Mouse (Mus musculus): ENCODE measurements around the gene Ankrd13a. TPM values are rescaled to one million over a fixed set of nuclear protein-coding genes. Genes with fewer than 3 reads are reported as not detected.

Gene Ankrd13a
- 136 TPM for polyA plus RNA-seq (2017; shearing (Covaris generic))

GRCm38 (mm10) chr5:114774403-114775051 is at the start of gene Ankrd13a:
Ankrd13a (plus strand) TSS chr5:114774677.

GRCm38 (mm10) chr5:114775056-114775979 is 841 bp downstream of the Ankrd13a start, which contains the start of gene Git2:
Git2 (minus strand) TSS chr5:114775517.

GRCm38 (mm10) chr5:114822796-114823688 is 48.6 kb downstream of the Ankrd13a start, which contains the start of gene 1500011B03Rik:
1500011B03Rik (minus strand) TSS chr5:114823468.

GRCm38 (mm10) chr5:114853364-114853763 is 78.9 kb downstream of the Ankrd13a start, which contains the start of gene 4930519G04Rik:
4930519G04Rik (plus strand) TSS chr5:114853664.

Other genes with a start within 250 kb of the Ankrd13a start
- 1.6 TPM for gene Fam222a, start 206.7 kb upstream of the Ankrd13a start, polyA plus RNA-seq (2017; shearing (Covaris generic))
- gene Trpv4, start 116.3 kb upstream of the Ankrd13a start, polyA plus RNA-seq (2017; shearing (Covaris generic)), result 1.1 TPM
- 157 TPM for gene Gltp, start 83.7 kb upstream of the Ankrd13a start, polyA plus RNA-seq (2017; shearing (Covaris generic))
- 13.0 TPM for gene Tchp, start 66.9 kb upstream of the Ankrd13a start, polyA plus RNA-seq (2017; shearing (Covaris generic))
- 122 TPM for gene Git2, start 840 bp downstream of the Ankrd13a start, polyA plus RNA-seq (2017; shearing (Covaris generic))
- gene 1500011B03Rik, start 48.8 kb downstream of the Ankrd13a start, polyA plus RNA-seq (2017; shearing (Covaris generic)), result 38.9 TPM
- gene 4930519G04Rik, start 79.0 kb downstream of the Ankrd13a start, polyA plus RNA-seq (2017; shearing (Covaris generic)), result not detected
- gene Gm9936, start 84.0 kb downstream of the Ankrd13a start, polyA plus RNA-seq (2017; shearing (Covaris generic)), result not detected
- 15.3 TPM for gene Oasl2, start 122.3 kb downstream of the Ankrd13a start, polyA plus RNA-seq (2017; shearing (Covaris generic))
- 5.3 TPM for gene Oasl1, start 148.6 kb downstream of the Ankrd13a start, polyA plus RNA-seq (2017; shearing (Covaris generic))
- 20.4 TPM for gene 2210016L21Rik, start 167.5 kb downstream of the Ankrd13a start, polyA plus RNA-seq (2017; shearing (Covaris generic))
- not detected for gene Hnf1a, start 196.4 kb downstream of the Ankrd13a start, polyA plus RNA-seq (2017; shearing (Covaris generic))
- 52.0 TPM for gene Sppl3, start 236.5 kb downstream of the Ankrd13a start, polyA plus RNA-seq (2017; shearing (Covaris generic))

Data from effector memory CD4-positive, alpha-beta T cell, adult 5 months (primary cell).